Mouse (Mus musculus) left cerebral cortex, postnatal 36 days (tissue): Measurements from ENCODE around the gene Ispd. TPM values are rescaled to one million over a fixed set of nuclear protein-coding genes. Genes with fewer than 3 reads are reported as not detected.

ENCODE experiments used
- DNase-seq, 2 experiments: peaks; one replicate each; pipeline ENCODE4 v3.0.0; 2021 to 2022; ENCODE audit warnings: low spot score in 2 of 2, mixed read lengths in 1 of 2
- intact Hi-C: fragments of 180-260 bp; cut with DNase I; formaldehyde crosslinking; loops from one replicate; pipeline ENCODE4 v1.15.1; 2025
- total RNA-seq, 2 experiments: library from RNA; stranded (reverse); gene quantifications; 2 replicates each; pipeline ENCODE4 v1.2.3; 2021

Ispd gene
- total RNA-seq, 2 experiments from 2014 or later = 8.9 to 10.8 TPM

DNA sequence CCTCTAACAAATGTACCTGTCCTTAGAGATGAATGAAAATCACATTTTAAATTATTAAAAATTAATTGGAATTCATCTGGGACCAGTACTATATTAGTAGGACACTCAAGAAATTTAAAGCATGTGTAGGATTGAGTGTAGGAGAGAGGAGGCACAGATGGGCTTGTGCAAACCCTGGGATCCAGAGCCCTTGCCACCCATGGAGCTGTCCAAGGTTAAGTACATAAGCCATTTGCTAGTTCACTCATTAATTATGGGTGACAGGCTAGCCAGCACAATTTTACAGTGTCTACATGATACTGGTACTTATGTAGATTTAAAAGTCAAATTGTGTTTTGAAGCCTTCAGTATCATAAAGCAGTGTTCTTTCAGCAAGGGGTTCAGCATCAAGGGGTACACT, 164.1 kb downstream of the Ispd start:
- DNase-seq = no peak
- intact Hi-C loops = no loop called here

- no peak for DNase-seq
- intact Hi-C loops = no loop called here
Observed at GRCm38 (mm10) chr12:36549474-36549873, 168.2 kb downstream of the Ispd start.

GRCm38 (mm10) chr12:36554697-36555096, 173.4 kb downstream of the Ispd start:
- intact Hi-C loops = no loop called here
- no peak for DNase-seq

- intact Hi-C loops = no loop called here
Observed at GRCm38 (mm10) chr12:36564146-36564545, 182.9 kb downstream of the Ispd start.

GRCm38 (mm10) chr12:36566974-36567373, 185.7 kb downstream of the Ispd start:
- no peak for DNase-seq
- intact Hi-C loops = no loop called here

More at GRCm38 (mm10) chr12:36564146-36564545, 182.9 kb downstream of the Ispd start:
- no peak for DNase-seq

GRCm38 (mm10) chr12:36570414-36571095, 189.3 kb downstream of the Ispd start:
- no peak for DNase-seq
- intact Hi-C loops = no loop called here

DNA sequence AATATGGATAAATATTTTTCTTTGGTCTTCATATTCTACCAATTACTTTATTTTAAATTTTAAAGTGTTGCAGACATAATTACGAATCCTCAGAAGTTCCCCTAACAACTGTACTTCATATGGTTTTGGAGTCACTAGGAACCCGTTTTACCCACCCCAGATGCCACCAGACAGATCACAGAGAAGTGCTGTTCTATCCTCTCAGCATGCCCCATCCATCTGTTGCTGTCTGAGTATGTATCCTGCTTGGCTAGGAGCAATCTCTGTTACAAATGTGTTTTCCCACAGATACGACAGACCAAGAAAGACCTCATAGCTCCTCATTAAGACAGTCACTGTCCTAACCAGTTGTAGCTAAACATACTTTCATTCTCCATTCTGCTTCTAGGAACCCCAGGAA, 203.6 kb downstream of the Ispd start:
- DNase-seq = no peak

DNA sequence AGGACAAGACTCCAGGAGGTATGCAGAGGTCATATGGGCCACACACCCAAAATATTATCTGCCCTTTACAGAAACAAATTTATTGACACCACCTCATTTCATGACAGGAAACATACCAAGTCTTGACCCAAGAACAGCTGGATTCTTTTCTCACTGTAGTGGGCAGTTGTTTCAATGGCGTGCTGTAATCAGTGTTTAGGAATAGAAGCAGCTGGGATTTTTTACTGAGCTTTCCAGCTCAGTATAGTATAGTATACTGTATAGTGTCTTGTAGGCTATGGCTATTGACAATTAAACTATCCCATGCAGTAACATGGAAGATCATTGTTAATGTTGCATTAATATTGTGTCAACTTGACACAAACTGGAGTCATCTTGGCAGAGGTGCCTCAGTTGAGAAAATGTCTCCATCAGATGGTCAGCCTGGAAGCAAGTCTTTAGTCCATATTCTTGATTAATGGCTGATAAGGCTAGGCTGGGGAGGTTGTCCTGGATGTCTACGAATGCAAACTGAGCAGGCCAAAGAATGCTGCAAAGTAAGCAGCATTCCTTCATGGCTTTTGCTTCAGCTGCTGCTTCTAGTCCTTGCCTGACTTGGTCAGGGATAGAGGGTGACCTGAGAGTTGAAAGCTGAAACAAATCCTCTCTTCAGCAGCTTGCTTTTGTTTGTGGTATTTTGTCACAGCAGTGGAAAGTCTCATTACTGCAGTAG, 216.4 kb downstream of the Ispd start:
- no peak for DNase-seq
- intact Hi-C loops = no loop called here

More for the DNA sequence above, 203.6 kb downstream of the Ispd start:
- intact Hi-C loops = no loop called here

DNA sequence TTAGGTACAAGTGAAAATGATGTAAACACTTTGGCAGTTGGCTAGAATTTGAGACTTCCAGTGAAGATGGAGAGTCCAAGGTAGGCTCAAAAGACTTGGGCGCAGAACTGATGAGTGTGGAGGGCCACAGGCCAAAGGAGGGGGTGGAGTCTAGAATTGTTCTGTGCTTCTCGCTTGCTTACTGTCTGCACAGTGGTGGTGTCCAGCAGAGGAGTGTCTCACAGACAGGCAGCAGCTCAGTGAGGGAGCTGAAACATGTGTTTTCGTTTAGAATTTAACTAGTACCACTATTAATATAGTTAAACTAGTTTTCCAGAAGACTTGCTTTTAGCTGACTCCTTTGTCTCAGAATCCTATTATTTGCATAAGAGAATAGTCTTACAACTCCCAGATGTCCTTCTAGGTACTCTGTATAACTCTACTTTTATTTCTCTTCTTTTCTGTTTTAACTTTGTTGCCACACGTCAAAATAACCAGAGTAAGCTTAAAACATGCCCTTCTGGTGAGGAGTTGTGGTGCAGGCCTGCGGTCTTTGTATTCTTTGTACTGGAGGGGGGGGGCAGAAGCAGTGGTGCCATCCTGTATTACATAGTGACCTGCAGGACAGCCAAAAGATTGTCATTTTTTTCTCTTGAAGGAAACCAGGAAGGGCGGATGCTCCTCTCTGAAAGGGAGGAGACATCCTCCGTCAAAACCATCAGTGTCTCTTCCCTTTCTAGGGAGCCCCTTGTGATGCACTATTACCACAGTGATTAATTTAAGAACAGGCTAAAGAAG, 240.9 kb downstream of the Ispd start:
- no peak for DNase-seq
- intact Hi-C loops = no loop called here

DNA sequence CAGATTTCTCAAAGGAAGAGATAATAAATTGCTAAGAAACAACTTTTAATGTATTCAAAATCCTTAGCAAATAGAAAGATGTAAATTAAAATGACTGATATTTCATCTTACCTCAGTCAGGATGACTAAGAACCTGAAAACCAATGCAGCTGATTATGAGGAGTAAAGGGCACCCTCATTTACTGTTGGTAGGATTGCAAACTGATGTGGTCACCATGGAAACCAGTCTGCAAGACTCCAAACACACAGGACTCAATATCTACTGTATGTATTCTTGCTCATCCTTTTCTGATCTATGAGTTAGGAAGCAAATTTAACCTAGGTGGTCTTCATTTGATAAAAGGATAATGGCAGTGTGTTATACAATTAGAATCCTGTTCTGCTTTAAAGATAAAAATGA, 246.0 kb downstream of the Ispd start:
- intact Hi-C loops = no loop called here

GRCm38 (mm10) chr12:36632427-36632826, 251.2 kb downstream of the Ispd start:
- no peak for DNase-seq
- intact Hi-C loops = no loop called here

More for the DNA sequence above, 246.0 kb downstream of the Ispd start:
- no peak for DNase-seq

- DNase-seq = no peak
- intact Hi-C loops = no loop called here
Observed at GRCm38 (mm10) chr12:36647514-36647913, 266.3 kb downstream of the Ispd start.

- intact Hi-C loops = no loop called here
- peak in 1 of 2 experiments; percentile 33 for DNase-seq
Observed at GRCm38 (mm10) chr12:36662496-36662895, 281.2 kb downstream of the Ispd start.

DNA sequence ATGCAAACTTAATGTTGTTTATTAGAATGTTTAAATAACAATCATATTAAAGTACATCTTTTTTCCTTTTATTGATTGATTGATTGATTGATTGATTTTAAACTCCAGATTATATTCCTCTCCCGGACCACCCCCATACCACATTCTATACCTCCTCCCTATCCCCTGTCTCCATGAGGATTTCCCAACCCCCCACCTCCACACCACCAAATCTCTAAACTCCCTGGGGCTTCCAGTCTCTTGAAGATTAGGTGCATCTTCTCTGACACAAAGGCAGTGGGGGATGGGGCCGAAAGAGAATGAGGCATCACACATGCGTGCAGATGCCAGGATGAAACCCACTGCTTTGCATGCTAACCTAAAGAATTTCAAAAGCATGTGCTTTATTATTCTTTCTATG, 283.5 kb downstream of the Ispd start:
- intact Hi-C loops = no loop called here
- DNase-seq = no peak

DNA sequence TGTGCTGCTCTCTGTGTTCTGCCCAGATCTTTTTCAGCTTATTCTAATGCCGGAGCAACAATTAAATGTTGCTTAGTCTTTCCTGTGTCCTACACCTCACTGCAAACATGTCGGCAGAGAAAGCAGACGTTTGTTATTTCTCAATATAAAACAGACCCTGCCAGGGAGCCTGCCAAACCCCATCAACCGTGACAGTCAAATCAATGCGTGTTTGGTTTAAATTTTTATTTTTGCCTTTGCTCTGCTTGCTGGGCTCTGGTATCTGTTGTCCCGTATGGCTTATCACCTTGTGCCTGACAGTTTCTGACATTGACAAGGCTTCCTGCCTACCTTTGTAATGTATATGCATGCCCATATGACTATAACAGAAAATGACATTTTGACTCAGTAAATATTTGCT, 285.5 kb downstream of the Ispd start:
- no peak for DNase-seq
- intact Hi-C loops = no loop called here

DNA sequence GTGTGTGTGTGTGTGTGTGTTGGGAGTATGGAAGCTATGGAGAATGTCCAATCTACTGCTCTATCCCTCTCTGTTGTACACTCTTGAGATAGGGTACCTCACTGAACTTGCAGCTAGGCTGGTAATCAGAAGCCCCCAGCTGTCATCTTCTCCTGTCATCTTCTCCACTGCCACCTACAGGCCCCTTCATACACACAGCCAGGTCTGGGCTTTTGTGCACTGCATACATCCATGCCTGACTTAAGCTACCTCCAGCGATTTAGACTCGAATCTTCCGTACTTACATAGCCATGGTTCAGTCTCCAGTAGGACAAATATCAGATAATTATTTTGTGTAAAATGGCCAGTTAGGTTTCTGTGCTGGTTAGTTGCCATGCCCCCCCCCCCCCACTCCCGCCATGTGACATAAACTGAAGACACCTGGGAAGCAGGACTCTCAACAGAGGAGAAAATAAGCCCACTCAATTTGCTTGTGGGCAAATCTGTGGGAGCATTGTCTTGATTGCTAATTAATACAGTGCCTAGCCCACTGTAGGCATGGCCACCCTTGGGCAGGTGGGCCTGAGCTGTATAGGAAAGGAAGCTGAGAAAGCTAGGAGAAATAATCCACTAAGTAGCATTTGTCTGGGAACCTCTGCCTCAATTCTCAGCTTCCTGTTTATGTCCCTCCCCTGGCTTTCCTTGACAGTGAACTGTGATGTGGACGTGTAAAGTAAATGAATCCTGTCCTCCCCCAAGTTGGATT, 289.1 kb downstream of the Ispd start:
- no peak for DNase-seq
- intact Hi-C loops = no loop called here

GRCm38 (mm10) chr12:36670915-36671579, 289.8 kb downstream of the Ispd start:
- intact Hi-C loops = loop anchor here (1.0 kb wide), 1 partner anchor 456 kb away; no protein-coding TSS in a partner anchor
- DNase-seq = no peak

DNA sequence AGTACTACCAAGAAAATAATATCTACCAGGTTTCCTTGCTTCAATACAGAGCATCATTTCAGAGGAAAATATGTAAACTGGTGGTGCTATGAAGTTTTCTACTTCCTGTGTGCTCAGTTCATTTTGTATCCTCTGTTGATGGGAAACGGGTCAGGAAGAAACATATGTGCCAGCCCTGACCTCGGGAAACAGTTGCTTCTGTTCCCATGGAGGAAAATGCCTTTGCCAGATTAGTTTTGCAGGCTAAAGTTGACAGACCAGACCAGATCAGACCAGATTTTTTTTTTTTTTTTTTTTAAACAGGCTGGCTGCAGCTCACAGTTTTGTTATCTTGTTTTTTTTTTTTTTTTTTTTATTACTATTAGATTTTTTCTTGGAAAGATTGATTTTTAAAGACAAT, 293.2 kb downstream of the Ispd start:
- intact Hi-C loops = no loop called here
- DNase-seq = no peak

DNA sequence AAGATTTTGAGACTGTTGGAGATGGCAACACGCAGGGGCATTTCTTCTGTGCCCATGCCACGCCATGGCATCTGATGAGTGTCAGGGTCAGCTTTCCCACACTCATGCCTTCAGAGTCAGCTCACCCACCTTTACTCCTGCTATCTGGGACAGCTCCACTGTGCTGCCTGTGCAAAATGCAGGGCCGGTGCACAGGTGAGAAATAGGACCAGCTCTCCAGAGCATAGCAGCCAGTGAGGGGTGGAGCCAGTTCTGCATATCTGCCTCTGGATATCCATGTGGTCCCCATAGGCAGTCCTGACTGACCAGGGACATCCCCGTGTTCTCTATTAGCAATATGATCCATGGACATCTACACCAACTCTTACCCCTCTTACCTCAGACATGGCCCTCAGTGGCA, 297.0 kb downstream of the Ispd start:
- intact Hi-C loops = no loop called here
- DNase-seq = no peak
